Mouse (Mus musculus): ENCODE measurements around the gene Gng4. TPM values are rescaled to one million over a fixed set of nuclear protein-coding genes. Genes with fewer than 3 reads are reported as not detected.

The Gng4 gene
- total and polyA plus RNA-seq, 3 experiments, result not detected

- TF ChIP-seq UBTF (IDR thresholded peaks at IDR 0.05; ENCODE audit: borderline replicate concordance, insufficient read depth, low read depth, low read length) (no peak), SIN3A (IDR thresholded peaks at IDR 0.05; ENCODE audit: low read length) (no peak), HCFC1 (IDR thresholded peaks at IDR 0.05; ENCODE audit: low read depth, low read length) (peak; percentile 86), ELF1 (IDR thresholded peaks at IDR 0.05; ENCODE audit: low read depth, low read length) (no peak), KAT2A (conservative IDR thresholded peaks at IDR 0.05; ENCODE audit: low read depth, low read length) (no peak; the same call in 1 of the 2 replicates), GATA1 (IDR thresholded peaks at IDR 0.05; ENCODE audit: low read depth, low read length) (no peak), CHD2 (IDR thresholded peaks at IDR 0.05; ENCODE audit: low read length) (no peak), USF1 (IDR thresholded peaks at IDR 0.05; ENCODE audit: low read depth, low read length) (peak; percentile 91), MEF2A (IDR thresholded peaks at IDR 0.05; ENCODE audit: extremely low read depth, insufficient replicate concordance, low read depth, low read length, poor library complexity, severe bottlenecking) (no peak), ZMIZ1 (IDR thresholded peaks at IDR 0.05; ENCODE audit: low read depth, low read length) (no peak), TAL1 (IDR thresholded peaks at IDR 0.05; ENCODE audit: low read length) (no peak), MAZ (IDR thresholded peaks at IDR 0.05; ENCODE audit: low read depth, low read length) (no peak)
These were observed 83.4 kb downstream of the Gng4 start (continued) for GRCm38 (mm10) chr13:13867078-13867759.

- peaks cover 3 to 14% of the 10 kb centered on the region in 2 experiments; a peak in 3 of 4 replicates for H3K4me1 ChIP-seq (ENCODE audit: control insufficient read depth in 1 of 2, insufficient read depth in 2 of 2, low read length in 2 of 2)
- no peaks in the 10 kb centered on the region for H3K79me2 ChIP-seq (ENCODE audit: control insufficient read depth, insufficient read depth, low read length, poor library complexity)
- peak; percentile 79 for DNase-seq (ENCODE audit: low read depth, low spot score)
- H3K9me3 ChIP-seq (replicated peaks; ENCODE audit: insufficient read depth, low read length), result no peaks in the 10 kb centered on the region
- H3K9ac ChIP-seq (ENCODE audit: control insufficient read depth, low read depth, low read length, poor library complexity, severe bottlenecking), result peak overlapping the region; percentile 44; the same call in 1 of the 2 replicates
- no peaks in the 10 kb centered on the region for H3K27me3 ChIP-seq (ENCODE audit: control insufficient read depth in 1 of 2, insufficient read depth in 2 of 2, low read length in 2 of 2)
- no peak overlapping the region for H3K27ac ChIP-seq (ENCODE audit: control insufficient read depth, low read depth, low read length)
- TF ChIP-seq USF2 (IDR thresholded peaks at IDR 0.05; ENCODE audit: borderline replicate concordance in 1 of 2, insufficient read depth in 1 of 2, low read depth in 1 of 2, low read length in 2 of 2), result no peak
- peak; percentile 85 for TF ChIP-seq SMC3 (IDR thresholded peaks at IDR 0.05; ENCODE audit: low read depth, low read length)
- peak; percentile 69; the same call in 1 of the 2 replicates for TF ChIP-seq MYC (IDR thresholded peaks at IDR 0.05; ENCODE audit: low read depth, low read length)
- peak; percentile 79 to 85 (median 82) for TF ChIP-seq CTCF (IDR thresholded peaks at IDR 0.05 in 2 of 3, conservative IDR thresholded peaks at IDR 0.05 in 1 of 3; ENCODE audit: control insufficient read depth in 1 of 3, insufficient read depth in 1 of 3, low read depth in 2 of 3, low read length in 3 of 3, poor library complexity in 1 of 3, severe bottlenecking in 1 of 3)
- TF ChIP-seq RAD21 (IDR thresholded peaks at IDR 0.05; ENCODE audit: low read depth, low read length), result peak; percentile 91
- TF ChIP-seq ZC3H11A (IDR thresholded peaks at IDR 0.05; ENCODE audit: low read depth, low read length), result peak; percentile 84
- TF ChIP-seq ZKSCAN1 (IDR thresholded peaks at IDR 0.05; ENCODE audit: low read depth, low read length), result no peak
- no peak for TF ChIP-seq MEF2A (IDR thresholded peaks at IDR 0.05; ENCODE audit: extremely low read depth, insufficient replicate concordance, low read depth, low read length, poor library complexity, severe bottlenecking)
- peaks cover 0 to 11% of the 10 kb centered on the region in 2 experiments; a peak in 2 of 4 replicates for H3K36me3 ChIP-seq (ENCODE audit: control insufficient read depth in 1 of 2, insufficient read depth in 2 of 2, low read length in 2 of 2)
- peak overlapping the region in 1 of 2 experiments; percentile 33; a peak in 2 of 4 replicates for H3K4me3 ChIP-seq (ENCODE audit: control insufficient read depth in 1 of 2, insufficient read depth in 1 of 2, low read depth in 2 of 2, low read length in 2 of 2)
These were observed 84.1 kb downstream of the Gng4 start for GRCm38 (mm10) chr13:13867922-13868321.

Other genes with a start within 250 kb of the Gng4 start
- gene Lyst, start 193.7 kb upstream of the Gng4 start, total RNA-seq (2012; rRNA removed), result 2.9 and 3.0 TPM in 2 replicates
- 1 to 10 TPM in 1 of 2 experiments, not detected in 1; 3.1 TPM for gene Lyst, start 193.7 kb upstream of the Gng4 start, polyA plus RNA-seq (2012; ENCODE audit: insufficient read depth in 1 of 2, insufficient read length in 2 of 2, low read depth in 1 of 2, low replicate concordance in 2 of 2, missing spikeins in 1 of 2)
- 67.4 and 73.8 TPM in 2 replicates for gene B3galnt2, start 170.4 kb downstream of the Gng4 start, total RNA-seq (2012; rRNA removed)
- gene B3galnt2, start 170.4 kb downstream of the Gng4 start, polyA plus RNA-seq (2012; ENCODE audit: insufficient read depth in 1 of 2, insufficient read length in 2 of 2, low read depth in 1 of 2, low replicate concordance in 2 of 2, missing spikeins in 1 of 2), result 10 to 100 TPM in 1 of 2 experiments, not detected in 1; 61.7 TPM

Measured in MEL (cell line).